Mouse (Mus musculus): ENCODE measurements around the gene Med18. TPM values are rescaled to one million over a fixed set of nuclear protein-coding genes. Genes with fewer than 3 reads are reported as not detected.

Gene Med18
- total and polyA plus RNA-seq, 2 experiments from 2014 or later = 13.1 to 14.3 TPM

DNA sequence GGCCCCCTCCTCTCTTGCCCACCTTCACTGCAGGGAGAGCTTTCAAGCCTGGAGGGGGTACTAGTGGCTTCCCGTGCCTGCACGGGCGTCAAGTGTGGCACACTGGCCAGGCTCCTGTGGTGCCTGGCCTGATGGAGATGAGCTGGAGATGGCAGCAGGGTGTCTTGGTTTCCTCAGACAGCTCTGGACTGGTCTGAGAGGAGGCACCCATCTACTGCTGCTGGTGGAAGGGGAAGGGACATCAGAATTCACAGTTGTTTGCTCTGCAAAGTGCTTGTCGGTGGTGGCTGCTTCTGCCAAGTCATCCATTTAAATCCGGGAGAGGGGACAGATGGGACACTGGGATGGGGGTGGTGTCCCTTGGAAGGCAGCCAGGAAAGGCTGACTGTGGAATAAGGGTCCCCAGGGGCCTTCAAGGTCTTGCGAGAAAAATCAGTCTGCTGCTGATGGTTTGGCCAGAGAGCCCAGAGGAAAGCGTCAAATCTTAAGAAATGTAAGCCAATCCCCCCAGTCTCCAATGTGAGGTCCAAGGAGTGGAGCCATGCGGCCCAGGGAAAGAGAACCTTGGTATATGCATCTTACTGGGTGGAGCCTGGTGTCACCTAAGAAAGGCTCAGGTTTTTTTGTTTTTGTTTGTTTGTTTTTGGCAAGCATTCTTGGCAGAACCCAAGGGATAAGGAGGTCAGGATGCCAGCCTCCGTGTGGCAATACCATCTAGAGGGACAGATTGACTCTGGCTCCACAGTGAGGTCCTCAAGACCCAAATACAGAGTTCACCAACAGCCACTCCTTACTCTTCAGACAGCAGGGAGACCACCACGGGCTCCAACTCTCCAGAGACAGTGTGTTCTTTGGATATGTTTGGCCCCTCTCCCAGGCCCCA, 28.7 kb upstream of the Med18 start:
- Histone ChIP-seq H3K4me2 (ENCODE audit: low read depth, low read length, poor library complexity, severe bottlenecking) (no peak overlapping the region), H3K9me3 (ENCODE audit: low read length) (no peaks in the 10 kb centered on the region), H3K36me3 (ENCODE audit: insufficient read depth, low read length) (peaks cover 23% of the 10 kb centered on the region), H3K4me1 (ENCODE audit: insufficient read depth, low read length) (no peaks in the 10 kb centered on the region), H3K27me3 (ENCODE audit: insufficient read depth, low read length) (no peaks in the 10 kb centered on the region), H3K4me3 (ENCODE audit: low read depth, low read length) (no peak overlapping the region), H3K27ac (ENCODE audit: low read depth, low read length) (no peak overlapping the region), H3K9ac (replicated peaks; ENCODE audit: low read length, poor library complexity, severe bottlenecking) (no peak overlapping the region)
- 67% methylated on average over 10 of the region's 10 CpGs for WGBS
- peak; percentile 85 for DNase-seq (ENCODE audit: low spot score)
- TF ChIP-seq CTCF (IDR thresholded peaks at IDR 0.05) = no peak
- no peak for ATAC-seq (ENCODE audit: low FRiP score)

DNA sequence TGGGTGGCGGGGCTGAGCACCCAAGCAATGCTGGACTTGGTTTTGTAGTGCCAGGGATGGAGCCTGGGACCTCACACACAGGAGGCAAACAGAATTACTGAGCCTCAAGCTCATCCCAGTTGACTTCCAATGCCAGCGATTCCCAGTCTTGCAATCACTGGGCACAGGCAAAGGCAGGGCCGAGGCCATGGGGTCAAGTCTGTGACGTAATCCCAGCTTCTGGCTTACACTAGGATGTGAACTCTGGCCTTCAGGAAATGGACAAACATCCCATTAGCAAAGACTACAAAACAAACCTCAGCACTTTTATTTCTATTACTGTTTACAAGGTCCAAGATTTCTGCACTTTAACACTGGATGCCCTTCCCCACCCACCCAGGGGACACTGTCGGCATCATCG, 28.0 kb upstream of the Med18 start:
- Histone ChIP-seq H3K4me3 (ENCODE audit: low read depth, low read length) (no peak overlapping the region), H3K4me1 (ENCODE audit: insufficient read depth, low read length) (no peaks in the 10 kb centered on the region), H3K36me3 (ENCODE audit: insufficient read depth, low read length) (peaks cover 16% of the 10 kb centered on the region), H3K9me3 (ENCODE audit: low read length) (no peaks in the 10 kb centered on the region), H3K9ac (replicated peaks; ENCODE audit: low read length, poor library complexity, severe bottlenecking) (no peak overlapping the region), H3K27ac (ENCODE audit: low read depth, low read length) (no peak overlapping the region), H3K27me3 (ENCODE audit: insufficient read depth, low read length) (no peaks in the 10 kb centered on the region), H3K4me2 (ENCODE audit: low read depth, low read length, poor library complexity, severe bottlenecking) (no peak overlapping the region)
- ATAC-seq (ENCODE audit: low FRiP score) (no peak), DNase-seq (ENCODE audit: low spot score) (no peak)
- TF ChIP-seq CTCF (IDR thresholded peaks at IDR 0.05) = no peak
- 80% methylated on average over 6 of the region's 6 CpGs for WGBS

- H3K4me1 ChIP-seq (ENCODE audit: insufficient read depth, low read length) = no peaks in the 10 kb centered on the region
- no peak overlapping the region for H3K27ac ChIP-seq (ENCODE audit: low read depth, low read length)
- H3K27me3 ChIP-seq (ENCODE audit: insufficient read depth, low read length) = no peaks in the 10 kb centered on the region
- H3K4me2 ChIP-seq (ENCODE audit: low read depth, low read length, poor library complexity, severe bottlenecking) = no peak overlapping the region
- TF ChIP-seq CTCF (IDR thresholded peaks at IDR 0.05) = no peak
- peaks cover 16% of the 10 kb centered on the region for H3K36me3 ChIP-seq (ENCODE audit: insufficient read depth, low read length)
- H3K9ac ChIP-seq (replicated peaks; ENCODE audit: low read length, poor library complexity, severe bottlenecking) = no peak overlapping the region
- no peak overlapping the region for H3K4me3 ChIP-seq (ENCODE audit: low read depth, low read length)
- ATAC-seq (ENCODE audit: low FRiP score) (no peak), DNase-seq (ENCODE audit: low spot score) (no peak)
- WGBS = 93% methylated on average over 8 of the region's 8 CpGs
- no peaks in the 10 kb centered on the region for H3K9me3 ChIP-seq (ENCODE audit: low read length)
Measured at GRCm38 (mm10) chr4:132491057-132491456, 27.3 kb upstream of the Med18 start.

DNA sequence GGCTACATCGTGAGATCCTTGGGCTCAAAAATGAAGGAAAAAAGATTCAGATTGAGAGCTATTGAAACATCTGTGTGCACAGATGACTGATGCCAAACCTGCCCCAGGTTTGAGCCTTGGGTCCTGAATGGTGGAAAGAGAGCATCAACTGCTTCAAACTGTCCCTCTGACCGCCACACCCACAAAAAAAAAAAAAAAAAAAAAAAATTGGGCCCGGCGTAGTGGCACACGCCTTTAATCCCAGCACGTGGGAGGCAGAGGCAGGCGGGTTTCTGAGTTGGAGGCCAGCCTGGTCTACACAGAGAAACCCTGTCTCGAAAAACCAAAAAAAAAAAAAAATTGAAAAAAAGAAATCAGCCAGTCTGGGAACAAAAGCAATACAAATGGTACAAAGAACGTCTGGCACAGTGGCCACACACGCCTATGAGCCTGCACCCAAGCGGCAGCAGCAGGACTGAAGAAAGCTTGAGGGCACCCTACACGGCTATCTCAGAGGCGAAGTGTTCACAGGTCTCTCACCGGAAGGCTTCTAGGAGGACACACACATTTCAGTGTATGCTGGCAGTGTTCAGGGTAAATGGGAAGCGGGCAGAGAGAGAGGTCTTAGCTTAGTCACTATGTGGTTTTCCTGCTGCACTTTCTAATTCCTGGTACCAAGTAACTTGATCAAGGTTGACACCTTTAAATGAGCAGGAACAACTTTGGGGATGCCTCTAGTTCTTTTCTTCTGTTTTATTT, 26.7 kb upstream of the Med18 start:
- no peak for TF ChIP-seq CTCF (IDR thresholded peaks at IDR 0.05)
- Histone ChIP-seq H3K4me2 (ENCODE audit: low read depth, low read length, poor library complexity, severe bottlenecking) (no peak overlapping the region), H3K4me1 (ENCODE audit: insufficient read depth, low read length) (no peaks in the 10 kb centered on the region), H3K27me3 (ENCODE audit: insufficient read depth, low read length) (no peaks in the 10 kb centered on the region), H3K9ac (replicated peaks; ENCODE audit: low read length, poor library complexity, severe bottlenecking) (no peak overlapping the region), H3K4me3 (ENCODE audit: low read depth, low read length) (no peak overlapping the region), H3K36me3 (ENCODE audit: insufficient read depth, low read length) (peaks cover 11% of the 10 kb centered on the region), H3K27ac (ENCODE audit: low read depth, low read length) (no peak overlapping the region), H3K9me3 (ENCODE audit: low read length) (no peaks in the 10 kb centered on the region)
- DNase-seq (ENCODE audit: low spot score) (no peak), ATAC-seq (ENCODE audit: low FRiP score) (no peak)
- WGBS = 94% methylated on average over 15 of the region's 15 CpGs

GRCm38 (mm10) chr4:132488976-132489375, 25.3 kb upstream of the Med18 start:
- TF ChIP-seq CTCF (IDR thresholded peaks at IDR 0.05) = no peak
- 80% methylated on average over 6 of the region's 6 CpGs for WGBS

GRCm38 (mm10) chr4:132488521-132488920, 24.8 kb upstream of the Med18 start:
- H3K4me2 ChIP-seq (ENCODE audit: low read depth, low read length, poor library complexity, severe bottlenecking) = no peak overlapping the region
- ATAC-seq (ENCODE audit: low FRiP score) = no peak

More at GRCm38 (mm10) chr4:132488976-132489375, 25.3 kb upstream of the Med18 start:
- no peaks in the 10 kb centered on the region for H3K9me3 ChIP-seq (ENCODE audit: low read length)
- no peak for DNase-seq (ENCODE audit: low spot score)
- no peak overlapping the region for H3K27ac ChIP-seq (ENCODE audit: low read depth, low read length)
- no peak for ATAC-seq (ENCODE audit: low FRiP score)
- H3K4me3 ChIP-seq (ENCODE audit: low read depth, low read length) = no peak overlapping the region
- H3K27me3 ChIP-seq (ENCODE audit: insufficient read depth, low read length) = no peaks in the 10 kb centered on the region
- H3K9ac ChIP-seq (replicated peaks; ENCODE audit: low read length, poor library complexity, severe bottlenecking) = no peak overlapping the region
- 0 out of 2 replicates have a peak, but pooled peaks cover 3% of the 10 kb centered on the region for H3K36me3 ChIP-seq (ENCODE audit: insufficient read depth, low read length)
- no peak overlapping the region for H3K4me2 ChIP-seq (ENCODE audit: low read depth, low read length, poor library complexity, severe bottlenecking)
- H3K4me1 ChIP-seq (ENCODE audit: insufficient read depth, low read length) = no peaks in the 10 kb centered on the region

More at GRCm38 (mm10) chr4:132488521-132488920, 24.8 kb upstream of the Med18 start:
- Histone ChIP-seq H3K27ac (ENCODE audit: low read depth, low read length) (no peak overlapping the region), H3K4me1 (ENCODE audit: insufficient read depth, low read length) (no peaks in the 10 kb centered on the region), H3K9ac (replicated peaks; ENCODE audit: low read length, poor library complexity, severe bottlenecking) (no peak overlapping the region), H3K4me3 (ENCODE audit: low read depth, low read length) (no peak overlapping the region), H3K36me3 (ENCODE audit: insufficient read depth, low read length) (0 out of 2 replicates have a peak, but pooled peaks cover 2% of the 10 kb centered on the region), H3K27me3 (ENCODE audit: insufficient read depth, low read length) (no peaks in the 10 kb centered on the region), H3K9me3 (ENCODE audit: low read length) (no peaks in the 10 kb centered on the region)
- TF ChIP-seq CTCF (IDR thresholded peaks at IDR 0.05) = no peak
- WGBS = 80% methylated on average over 3 of the region's 3 CpGs
- no peak for DNase-seq (ENCODE audit: low spot score)

Data from midbrain, postnatal 0 days (tissue).